Mouse (Mus musculus) limb, embryonic 15.5 days (tissue): ENCODE measurements around the gene Unc13c. TPM values are rescaled to one million over a fixed set of nuclear protein-coding genes. Genes with fewer than 3 reads are reported as not detected.

Experiments used
- ATAC-seq: fragments of 200-750 bp; cut with Nextera tagmentation; 2 replicates; pipeline ENCODE4 v1.8.0; 2017; ENCODE audit warnings: low read depth, moderate TSS enrichment; ENCODE audit not compliant: insufficient number of reproducible peaks, low FRiP score, low TSS enrichment
- H3K27ac ChIP-seq: fragments of 300-500 bp; sonication (generic); 2 replicates; pipeline ENCODE4 v1.5.1; 2015; ENCODE audit warnings: moderate library complexity, mild to moderate bottlenecking, inconsistent platforms
- H3K27me3 ChIP-seq: fragments of 300-500 bp; sonication (generic); 2 replicates; pipeline ENCODE4 v1.6.1; 2015; ENCODE audit warnings: inconsistent platforms
- H3K36me3 ChIP-seq: fragments of 300-500 bp; sonication (generic); 2 replicates; pipeline ENCODE4 v1.6.1; 2015; ENCODE audit warnings: inconsistent platforms
- H3K4me1 ChIP-seq: fragments of 300-500 bp; sonication (generic); 2 replicates; pipeline ENCODE4 v1.6.1; 2015; ENCODE audit warnings: inconsistent platforms
- H3K4me2 ChIP-seq: fragments of 300-500 bp; sonication (generic); 2 replicates; pipeline ENCODE4 v1.6.1; 2015; ENCODE audit warnings: mild to moderate bottlenecking, inconsistent platforms
- H3K4me3 ChIP-seq: fragments of 300-500 bp; sonication (generic); 2 replicates; pipeline ENCODE4 v1.5.1; 2015; ENCODE audit warnings: mild to moderate bottlenecking, inconsistent platforms
- H3K9ac ChIP-seq: fragments of 300-500 bp; sonication (generic); 2 replicates; pipeline ENCODE4 v1.6.1; 2015; ENCODE audit warnings: inconsistent platforms
- H3K9me3 ChIP-seq: fragments of 300-500 bp; sonication (generic); 2 replicates; pipeline ENCODE4 v1.6.1; 2016; ENCODE audit warnings: inconsistent platforms
- WGBS: fragments of 180-500 bp; shearing (Covaris S2); methylation state at CpG from one replicate; pipeline ENCODE4 v1.1.7; 2015; 5-methylcytosine and 5-hydroxymethylcytosine counted together
- polyA plus RNA-seq: library from polyadenylated mRNA; unstranded; fragments of >200 nt; fragmentation: Nextera tagmentation; extraction: Ambion mirVana; gene quantifications from 2 replicates; pipeline ENCODE4 v1.2.1, GENCODE M21; 2015

The Unc13c gene
- 0.83 and 1.1 TPM in 2 replicates for polyA plus RNA-seq

GRCm38 (mm10) chr9:73968641-73969121 lies at the start of gene Unc13c:
Gene Unc13c (minus strand): TSS chr9:73968966.
- 2% methylated on average over 17 of the region's 17 CpGs for WGBS
- 0 out of 2 replicates have a peak within 1 kb of the TSS, but pooled peaks have one; percentile 33 for H3K9ac ChIP-seq
- peak; percentile 40; the same call in 1 of the 2 replicates for ATAC-seq
- no peaks in the 10 kb centered on the region for H3K9me3 ChIP-seq
- H3K4me1 ChIP-seq: peaks cover 15% of the 10 kb centered on the region
- no peaks in the 10 kb centered on the region for H3K36me3 ChIP-seq
- peak within 1 kb of the TSS; percentile 58 for H3K4me2 ChIP-seq
- H3K27ac ChIP-seq: peak within 1 kb of the TSS; percentile 11; the same call in 1 of the 2 replicates
- peak within 1 kb of the TSS; percentile 35 for H3K4me3 ChIP-seq
- H3K27me3 ChIP-seq: no peaks in the 10 kb centered on the region

- Histone ChIP-seq H3K9ac (no peak overlapping the region), H3K4me1 (no peaks in the 10 kb centered on the region), H3K36me3 (no peaks in the 10 kb centered on the region), H3K27ac (no peak overlapping the region), H3K4me3 (no peak overlapping the region), H3K4me2 (no peak overlapping the region), H3K9me3 (no peaks in the 10 kb centered on the region), H3K27me3 (no peaks in the 10 kb centered on the region)
- 61% methylated on average over 7 of the region's 7 CpGs for WGBS
- no peak for ATAC-seq
Measured at GRCm38 (mm10) chr9:74007976-74008686, 39.4 kb upstream of the Unc13c start.

GRCm38 (mm10) chr9:74002388-74002990 lies 33.7 kb upstream of the Unc13c start:
- no peak overlapping the region for H3K4me2 ChIP-seq
- H3K9me3 ChIP-seq: no peaks in the 10 kb centered on the region
- no peak overlapping the region for H3K27ac ChIP-seq
- no peaks in the 10 kb centered on the region for H3K36me3 ChIP-seq
- H3K9ac ChIP-seq: no peak overlapping the region
- ATAC-seq: no peak
- no peak overlapping the region for H3K4me3 ChIP-seq
- no peaks in the 10 kb centered on the region for H3K4me1 ChIP-seq
- no peaks in the 10 kb centered on the region for H3K27me3 ChIP-seq
- WGBS: 27% methylated on average over 6 of the region's 6 CpGs

- Histone ChIP-seq H3K4me2 (no peak overlapping the region), H3K9ac (no peak overlapping the region), H3K9me3 (no peaks in the 10 kb centered on the region), H3K27me3 (no peaks in the 10 kb centered on the region), H3K36me3 (no peaks in the 10 kb centered on the region), H3K27ac (no peak overlapping the region), H3K4me3 (no peak overlapping the region), H3K4me1 (no peaks in the 10 kb centered on the region)
- ATAC-seq: no peak
Measured at GRCm38 (mm10) chr9:73988096-73988495, 19.3 kb upstream of the Unc13c start.

- Histone ChIP-seq H3K4me3 (no peak overlapping the region), H3K36me3 (no peaks in the 10 kb centered on the region), H3K4me1 (no peaks in the 10 kb centered on the region), H3K27me3 (no peaks in the 10 kb centered on the region), H3K9ac (no peak overlapping the region), H3K27ac (no peak overlapping the region), H3K4me2 (no peak overlapping the region), H3K9me3 (no peaks in the 10 kb centered on the region)
- ATAC-seq: no peak
- 60% methylated on average over 2 of the region's 2 CpGs for WGBS
Measured at GRCm38 (mm10) chr9:73987236-73987635, 18.5 kb upstream of the Unc13c start.

- Histone ChIP-seq H3K27me3 (no peaks in the 10 kb centered on the region), H3K9ac (no peak overlapping the region), H3K4me1 (no peaks in the 10 kb centered on the region), H3K27ac (no peak overlapping the region), H3K36me3 (no peaks in the 10 kb centered on the region), H3K4me2 (no peak overlapping the region), H3K4me3 (no peak overlapping the region), H3K9me3 (no peaks in the 10 kb centered on the region)
- WGBS: 9% methylated on average over 6 of the region's 6 CpGs
- no peak for ATAC-seq
Measured at GRCm38 (mm10) chr9:73982597-73983344, 14.0 kb upstream of the Unc13c start.

GRCm38 (mm10) chr9:73972327-73972988 lies 3.7 kb upstream of the Unc13c start:
- no peaks in the 10 kb centered on the region for H3K27me3 ChIP-seq
- WGBS: 62% methylated on average over 8 of the region's 8 CpGs
- ATAC-seq: no peak

GRCm38 (mm10) chr9:73970717-73971116 lies 2.0 kb upstream of the Unc13c start:
- Histone ChIP-seq H3K4me3 (no peak overlapping the region), H3K9ac (no peak overlapping the region), H3K36me3 (no peaks in the 10 kb centered on the region), H3K27ac (no peak overlapping the region), H3K9me3 (no peaks in the 10 kb centered on the region), H3K27me3 (no peaks in the 10 kb centered on the region), H3K4me2 (no peak overlapping the region), H3K4me1 (peaks cover 15% of the 10 kb centered on the region)
- no peak for ATAC-seq
- 62% methylated on average over 9 of the region's 9 CpGs for WGBS

More at GRCm38 (mm10) chr9:73972327-73972988, 3.7 kb upstream of the Unc13c start:
- peaks cover 15% of the 10 kb centered on the region for H3K4me1 ChIP-seq
- H3K36me3 ChIP-seq: no peaks in the 10 kb centered on the region
- H3K9ac ChIP-seq: no peak overlapping the region
- H3K27ac ChIP-seq: no peak overlapping the region
- no peak overlapping the region for H3K4me3 ChIP-seq
- H3K9me3 ChIP-seq: no peaks in the 10 kb centered on the region
- no peak overlapping the region for H3K4me2 ChIP-seq

- Histone ChIP-seq H3K9ac (no peak overlapping the region), H3K27ac (no peak overlapping the region), H3K9me3 (no peaks in the 10 kb centered on the region), H3K4me2 (no peak overlapping the region), H3K27me3 (no peaks in the 10 kb centered on the region), H3K4me1 (peaks cover 13% of the 10 kb centered on the region), H3K4me3 (no peak overlapping the region), H3K36me3 (no peaks in the 10 kb centered on the region)
- ATAC-seq: no peak
- 43% methylated on average over 9 of the region's 9 CpGs for whole genome bisulfite sequencing
Measured at GRCm38 (mm10) chr9:73965322-73965915, 3.3 kb downstream of the Unc13c start.

- Histone ChIP-seq H3K4me1 (no peaks in the 10 kb centered on the region), H3K4me3 (no peak overlapping the region), H3K27me3 (no peaks in the 10 kb centered on the region), H3K9me3 (no peaks in the 10 kb centered on the region), H3K4me2 (no peak overlapping the region), H3K9ac (no peak overlapping the region), H3K27ac (no peak overlapping the region), H3K36me3 (no peaks in the 10 kb centered on the region)
- ATAC-seq: no peak
- WGBS: 82% methylated on average over 6 of the region's 6 CpGs
Measured at GRCm38 (mm10) chr9:73962471-73962870, 6.3 kb downstream of the Unc13c start.

- no peak for ATAC-seq
- Histone ChIP-seq H3K27me3 (no peaks in the 10 kb centered on the region), H3K36me3 (no peaks in the 10 kb centered on the region), H3K4me3 (no peak overlapping the region), H3K4me1 (no peaks in the 10 kb centered on the region), H3K9ac (no peak overlapping the region), H3K9me3 (no peaks in the 10 kb centered on the region), H3K4me2 (no peak overlapping the region), H3K27ac (no peak overlapping the region)
Measured at GRCm38 (mm10) chr9:73952331-73952730, 16.4 kb downstream of the Unc13c start.
